Mouse (Mus musculus) G1E-ER4 (cell line): Measurements from ENCODE around the gene Pitx1. TPM values are rescaled to one million over a fixed set of nuclear protein-coding genes. Genes with fewer than 3 reads are reported as not detected.

Source experiments
- GATA1 ChIP-seq: IDR thresholded peaks from one replicate; pipeline ENCODE4 v1.8.0; 2012; ENCODE audit warnings: low read length, inconsistent platforms
- polyA plus RNA-seq: library from polyadenylated mRNA; stranded (reverse); fragments of >175 nt; gene quantifications from 2 replicates; pipeline ENCODE4 v1.2.3, GENCODE M21; 2012

Pitx1 gene
- polyA plus RNA-seq, 1 experiment = not detected

DNA sequence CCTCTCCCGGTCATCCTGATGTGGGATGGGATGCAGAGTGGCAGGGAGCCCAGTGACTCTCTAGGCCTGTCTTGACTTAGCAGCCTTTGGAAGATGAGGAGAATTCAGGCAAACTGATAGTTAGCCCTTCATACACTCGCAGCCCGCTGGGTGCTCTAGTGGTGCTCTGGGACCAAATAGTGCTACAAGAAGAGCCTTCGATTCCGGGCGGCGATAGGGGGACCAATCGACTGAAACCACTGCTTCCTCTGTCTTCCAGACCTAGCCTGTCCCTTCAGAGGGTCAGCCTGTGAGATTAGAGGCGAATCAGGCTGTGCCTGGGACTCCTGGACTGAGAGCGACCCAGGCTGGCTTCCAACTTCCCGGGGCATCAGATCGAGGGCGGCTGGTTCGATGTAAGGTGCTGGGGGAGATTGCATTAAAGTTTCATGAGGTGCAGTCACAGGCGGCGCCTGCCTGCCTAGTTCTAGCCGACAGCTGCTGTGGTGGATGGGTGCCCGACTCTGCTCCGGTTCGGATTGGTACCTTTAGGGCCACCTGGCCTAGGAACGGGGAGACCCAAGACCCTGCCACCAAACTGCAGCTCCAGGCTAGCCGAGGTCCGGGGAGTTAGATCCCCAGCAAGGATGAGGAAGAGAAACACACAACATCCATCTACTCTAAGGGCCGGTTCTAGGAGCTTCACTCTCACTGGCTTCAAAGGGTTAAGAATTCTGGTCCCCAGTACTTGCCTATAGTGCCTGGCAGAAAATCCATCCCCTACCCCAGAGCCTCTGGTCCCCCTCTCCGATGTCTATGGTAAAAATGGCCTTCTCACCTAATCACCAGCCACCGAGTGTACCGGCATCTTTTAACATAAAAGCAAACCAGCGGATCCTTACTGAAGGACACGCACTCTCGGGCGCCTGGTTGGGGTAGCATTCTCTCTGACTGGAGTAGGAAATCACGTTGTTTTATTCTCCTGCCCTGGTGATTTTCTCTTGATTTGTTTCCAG is 1.1 kb upstream of the Pitx1 start:
- TF ChIP-seq GATA1 = no peak

DNA sequence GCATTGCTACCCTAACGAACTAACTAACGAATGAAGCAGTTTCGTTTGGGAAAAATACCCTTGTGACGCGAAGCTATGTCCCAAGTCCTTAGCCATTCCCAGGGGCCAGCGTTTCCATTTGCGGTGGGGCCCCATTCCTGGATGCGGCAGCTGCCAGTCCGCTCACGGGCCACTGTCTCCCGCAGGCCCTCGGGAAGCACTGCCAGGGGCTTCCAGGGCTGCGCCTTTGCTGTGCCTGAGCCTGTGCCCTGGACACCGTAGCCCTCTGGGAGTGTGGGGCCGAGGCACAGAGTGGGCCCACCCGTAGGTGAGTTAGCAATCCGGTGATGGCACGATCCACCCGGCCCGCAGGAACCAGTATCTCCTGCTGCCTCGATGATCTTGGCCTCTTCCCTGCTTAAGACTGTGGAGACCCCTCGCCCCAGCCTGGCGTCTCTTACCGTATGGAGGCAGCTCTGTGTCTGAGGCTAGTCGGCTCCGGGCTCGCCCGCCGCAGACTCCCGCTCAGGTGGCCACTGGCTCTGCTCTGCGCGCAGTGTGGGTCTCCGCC is 369 bp downstream of the Pitx1 start:
- no peak for TF ChIP-seq GATA1

GRCm38 (mm10) chr13:55834667-55835066 is 1.3 kb downstream of the Pitx1 start:
- no peak for TF ChIP-seq GATA1

- TF ChIP-seq GATA1 = no peak
These were observed 2.1 kb downstream of the Pitx1 start for GRCm38 (mm10) chr13:55833921-55834320.

GRCm38 (mm10) chr13:55832602-55833001 is 3.4 kb downstream of the Pitx1 start:
- no peak for TF ChIP-seq GATA1

- TF ChIP-seq GATA1 = no peak
These were observed 4.3 kb downstream of the Pitx1 start for GRCm38 (mm10) chr13:55831722-55832160.

DNA sequence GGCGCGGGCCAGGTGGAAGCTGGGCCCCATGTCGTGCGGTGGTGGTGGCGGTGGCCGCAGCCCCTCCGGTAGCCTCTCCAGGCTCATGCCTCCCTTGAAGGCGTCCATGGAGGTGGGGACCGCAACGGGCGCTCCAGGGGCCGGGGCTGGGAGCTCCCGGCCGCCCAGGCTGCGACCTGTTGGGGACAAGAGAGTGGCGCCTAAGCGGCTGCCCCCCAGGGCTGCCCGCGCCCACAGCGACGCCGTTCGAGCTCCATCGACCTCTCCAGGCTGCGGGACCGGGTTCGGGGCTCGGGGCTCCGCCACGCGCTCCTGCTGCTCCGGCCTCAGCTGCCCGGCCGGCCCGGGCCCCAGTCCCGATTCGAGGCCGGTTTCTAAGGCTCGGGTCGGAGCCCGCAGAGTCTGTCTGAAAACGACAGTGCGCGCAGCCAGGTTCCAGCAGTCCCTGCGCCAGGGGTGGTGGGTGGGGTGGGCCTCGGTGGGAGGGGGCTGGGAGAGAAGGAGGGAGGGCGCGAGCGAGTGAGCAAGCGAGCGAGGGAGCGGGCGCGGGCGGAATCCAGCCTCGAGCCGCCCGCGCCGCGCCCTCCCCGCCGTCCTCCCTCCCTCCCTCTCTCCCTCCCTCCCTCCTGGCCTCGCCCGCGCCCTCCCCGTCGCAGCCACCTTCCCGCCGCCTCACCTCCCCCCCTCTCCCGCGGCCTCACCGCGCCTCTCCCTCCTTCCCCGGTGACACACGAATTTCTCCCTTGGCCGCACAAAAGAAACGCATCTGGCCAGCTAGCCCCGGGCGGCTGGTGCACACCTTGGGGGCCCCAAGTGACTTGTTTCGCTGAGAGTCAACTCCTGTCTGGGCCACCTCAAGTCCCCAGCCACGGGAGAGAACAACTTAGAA is 4.9 kb downstream of the Pitx1 start:
- TF ChIP-seq GATA1 = no peak

DNA sequence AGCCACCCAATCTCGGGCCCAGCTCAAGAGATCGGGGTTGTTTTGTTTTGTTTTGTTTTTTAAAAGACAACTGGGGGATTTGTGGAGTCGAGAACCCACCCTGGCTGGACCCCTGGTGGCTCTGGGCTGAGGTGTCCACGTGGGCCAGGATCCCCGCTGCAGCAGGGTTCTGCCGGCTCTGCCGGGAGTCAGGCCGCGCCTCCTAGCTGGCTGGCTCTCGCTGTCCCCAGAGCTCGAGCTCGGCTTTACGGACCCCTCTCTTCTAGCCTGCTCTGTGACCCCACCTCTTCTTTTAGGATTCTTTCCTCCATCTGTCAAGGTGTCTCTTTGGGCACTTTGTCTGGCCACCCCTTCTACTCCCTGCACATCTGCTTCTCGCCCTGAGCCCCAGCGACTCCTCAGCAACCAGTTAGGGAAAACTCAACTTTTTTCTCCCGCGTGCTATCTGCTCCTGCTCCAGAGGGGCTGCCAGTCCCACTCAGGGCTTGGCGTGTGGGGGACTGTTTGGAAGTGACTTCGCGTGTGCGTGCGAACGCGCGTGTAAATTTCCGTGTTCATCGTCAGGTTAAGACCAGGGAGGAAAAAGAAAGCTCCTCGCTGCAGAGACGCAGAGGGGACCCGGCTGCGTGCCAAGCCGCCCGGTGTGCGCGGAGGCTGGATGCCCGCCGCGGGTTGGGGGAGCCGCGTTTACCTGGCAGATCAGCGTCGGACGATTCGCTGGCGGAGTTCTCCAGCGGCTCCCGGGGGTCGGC is 5.7 kb downstream of the Pitx1 start:
- no peak for TF ChIP-seq GATA1

GRCm38 (mm10) chr13:55829018-55829655 is 6.9 kb downstream of the Pitx1 start:
- no peak for TF ChIP-seq GATA1

- no peak for TF ChIP-seq GATA1
These were observed 7.6 kb downstream of the Pitx1 start for GRCm38 (mm10) chr13:55828141-55829017.

- no peak for TF ChIP-seq GATA1
These were observed 8.3 kb downstream of the Pitx1 start for GRCm38 (mm10) chr13:55827679-55828140.

DNA sequence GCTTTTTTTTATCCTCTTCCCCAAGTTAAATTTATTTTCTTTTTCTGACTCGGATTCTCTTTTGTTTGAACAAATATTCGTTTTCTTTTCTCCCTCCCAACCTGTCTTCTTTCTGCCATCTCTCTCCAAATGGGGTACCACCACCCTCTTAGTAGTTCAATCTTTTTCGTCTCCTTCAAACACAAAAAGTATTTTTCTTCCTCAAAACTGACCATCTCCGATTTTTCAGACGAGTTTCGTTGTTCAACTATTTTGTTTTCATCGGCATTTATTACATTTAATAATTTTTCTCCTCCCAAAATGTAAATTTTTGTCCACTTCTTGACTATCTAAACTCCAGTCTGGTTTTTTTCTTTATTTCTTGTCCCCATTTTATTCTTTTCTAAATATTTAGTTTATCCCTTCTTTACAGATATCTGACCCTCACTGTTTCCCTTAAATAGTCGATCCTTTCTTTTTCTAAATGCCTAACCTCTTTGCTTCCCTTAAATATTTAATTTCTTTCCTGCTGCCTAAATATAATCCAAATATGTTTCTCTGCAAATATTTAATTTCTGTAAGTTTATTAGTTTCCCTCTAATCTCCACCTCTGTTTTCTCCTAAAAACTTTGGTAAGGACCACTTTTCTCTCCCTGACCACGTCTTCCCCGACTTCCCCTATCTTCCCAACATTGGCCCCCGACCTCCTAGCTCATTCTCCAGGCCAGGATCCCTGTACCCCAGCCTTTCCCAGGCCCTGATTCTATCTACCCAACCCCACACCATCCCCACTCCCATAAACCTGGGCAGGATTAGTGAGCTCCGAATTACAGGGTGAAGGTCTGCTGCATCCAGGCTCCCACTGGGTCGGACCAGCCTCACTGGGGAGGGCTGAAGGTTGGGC is 9.0 kb downstream of the Pitx1 start:
- TF ChIP-seq GATA1 = no peak

DNA sequence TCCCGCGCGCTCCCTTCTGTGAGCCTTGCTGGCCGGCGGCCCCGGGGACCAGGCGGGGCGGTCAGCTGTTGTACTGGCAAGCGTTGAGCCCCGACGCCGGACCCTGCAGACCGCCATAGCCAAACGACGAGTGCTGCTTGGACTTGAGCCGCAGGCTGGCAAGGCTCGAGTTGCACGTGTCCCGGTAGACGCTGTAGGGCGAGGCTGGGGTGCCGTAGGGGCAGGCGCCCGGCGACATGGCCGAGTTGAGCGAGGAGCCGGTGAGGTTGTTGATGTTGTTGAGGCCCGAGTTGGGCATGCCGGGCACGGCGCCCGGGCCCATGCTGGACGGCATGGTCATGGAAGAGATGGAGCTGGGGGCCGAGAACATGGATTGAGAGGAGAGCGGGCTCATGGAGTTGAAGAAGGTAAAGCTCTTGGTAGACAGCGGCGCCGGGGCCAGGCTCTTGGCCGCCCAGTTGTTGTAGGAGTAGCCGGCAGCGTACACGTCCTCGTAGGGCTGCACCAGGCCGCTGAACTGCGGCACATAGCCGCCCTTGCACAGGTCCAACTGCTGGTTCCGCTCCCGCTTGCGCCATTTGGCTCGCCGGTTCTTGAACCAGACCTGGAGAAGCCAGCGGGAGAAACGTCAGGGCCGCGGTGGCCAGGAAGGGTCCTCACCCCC is 9.9 kb downstream of the Pitx1 start:
- TF ChIP-seq GATA1 = no peak
